Mouse (Mus musculus) frontal cortex, postnatal 36 days (tissue): ENCODE results near the gene Neu3.

ENCODE experiments used
- DNase-seq, 2 experiments: peaks; one replicate each; pipeline ENCODE4 v3.0.0; 2022; ENCODE audit warnings: low spot score in 2 of 2

The Neu3 gene

DNA sequence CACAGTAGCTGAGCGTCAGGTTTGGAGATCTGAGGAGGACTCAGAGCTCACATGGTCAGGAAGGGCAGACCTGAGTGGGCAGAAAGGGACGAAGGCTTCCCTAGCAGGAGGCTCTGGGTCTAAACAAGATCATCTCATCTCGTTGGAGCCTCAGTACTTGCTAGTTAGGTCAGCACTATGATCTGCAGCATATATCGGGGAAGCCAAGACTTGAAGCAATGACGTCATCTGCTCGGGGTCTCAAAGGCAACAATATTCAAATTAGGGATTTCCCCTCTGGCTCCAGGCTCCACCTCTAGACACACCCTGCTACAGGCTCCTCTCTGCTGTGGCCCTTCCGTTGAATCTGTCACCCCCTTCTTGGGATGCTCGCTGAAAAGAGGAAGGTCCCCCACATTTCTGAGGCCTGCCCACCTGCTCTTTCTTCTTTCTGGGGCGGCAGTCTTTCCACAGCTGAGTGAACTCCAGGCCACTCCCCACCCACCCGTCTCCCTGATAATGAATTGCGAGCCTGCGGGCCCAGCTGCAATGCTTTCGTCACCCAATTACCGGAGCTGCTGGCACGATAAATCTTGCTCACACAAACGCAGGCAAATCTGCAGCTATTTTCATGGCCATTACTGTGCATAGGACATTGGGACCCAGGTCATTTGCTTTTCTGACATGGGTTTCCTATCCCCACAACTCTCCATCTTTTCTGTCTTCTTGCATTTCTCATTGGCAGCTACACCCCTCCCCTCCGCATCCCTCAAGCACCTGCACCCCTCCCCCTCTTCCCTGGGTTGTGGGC is 32.8 kb downstream of the Neu3 start:
- peak in 1 of 2 experiments; percentile 25 for DNase-seq

DNA sequence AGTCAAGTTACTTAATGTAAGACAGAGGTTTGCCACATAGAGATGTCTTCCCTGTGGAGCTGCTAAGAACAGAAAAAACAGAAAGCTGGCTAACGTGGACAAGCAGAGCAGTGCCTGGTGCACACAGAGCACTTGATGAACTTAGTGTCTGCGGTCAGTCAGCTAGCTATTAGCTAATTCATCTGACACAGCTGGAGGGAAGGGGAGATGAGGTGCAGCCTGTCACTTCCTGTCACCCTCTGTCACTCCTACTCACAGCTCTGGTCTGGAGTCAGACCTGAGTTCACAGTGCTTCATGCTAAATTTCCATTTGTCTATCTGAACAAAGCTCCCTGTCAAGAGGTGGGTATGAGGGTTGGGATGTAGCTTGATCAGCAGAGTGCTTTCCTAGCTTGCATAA is 34.1 kb downstream of the Neu3 start:
- no peak for DNase-seq

DNA sequence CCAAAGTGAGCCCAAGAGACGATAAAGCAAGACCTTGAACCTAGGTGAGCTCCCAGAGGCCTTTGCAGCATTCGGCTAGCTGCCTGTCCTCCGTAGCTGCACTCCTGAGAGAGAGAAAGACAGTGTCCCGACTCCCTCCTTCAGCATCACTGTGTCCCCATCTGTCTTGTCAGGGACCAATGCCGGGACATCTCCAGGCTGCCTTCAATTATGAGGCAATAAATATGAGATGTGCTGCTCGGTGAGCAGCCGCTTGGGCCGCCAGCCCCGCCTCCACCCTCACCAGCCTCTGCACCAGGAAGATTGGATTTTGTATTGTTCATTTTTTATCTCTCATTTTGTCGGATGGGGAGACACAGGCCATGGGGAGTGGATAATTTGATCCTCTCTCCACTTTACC is 37.4 kb downstream of the Neu3 start:
- no peak for DNase-seq

DNA sequence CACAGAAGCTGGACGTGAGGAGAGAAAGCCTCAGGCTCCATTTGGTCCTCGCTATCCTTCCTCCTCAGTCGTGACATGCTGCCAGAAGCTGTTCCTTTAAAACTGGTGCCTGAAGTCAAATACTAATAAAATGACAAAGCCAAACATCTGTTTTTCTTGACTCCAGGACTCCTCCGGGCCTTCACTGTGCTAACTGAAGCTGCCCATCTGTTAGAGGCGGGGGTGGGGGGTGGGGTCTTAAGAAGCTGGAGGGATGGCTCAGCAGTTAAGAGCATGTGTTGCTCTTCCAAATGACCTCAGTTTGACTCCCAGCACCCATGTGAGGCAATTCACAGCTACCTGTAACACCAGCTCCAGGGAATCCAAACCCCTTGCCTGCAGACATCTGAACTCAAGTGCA is 39.7 kb downstream of the Neu3 start:
- no peak for DNase-seq

DNA sequence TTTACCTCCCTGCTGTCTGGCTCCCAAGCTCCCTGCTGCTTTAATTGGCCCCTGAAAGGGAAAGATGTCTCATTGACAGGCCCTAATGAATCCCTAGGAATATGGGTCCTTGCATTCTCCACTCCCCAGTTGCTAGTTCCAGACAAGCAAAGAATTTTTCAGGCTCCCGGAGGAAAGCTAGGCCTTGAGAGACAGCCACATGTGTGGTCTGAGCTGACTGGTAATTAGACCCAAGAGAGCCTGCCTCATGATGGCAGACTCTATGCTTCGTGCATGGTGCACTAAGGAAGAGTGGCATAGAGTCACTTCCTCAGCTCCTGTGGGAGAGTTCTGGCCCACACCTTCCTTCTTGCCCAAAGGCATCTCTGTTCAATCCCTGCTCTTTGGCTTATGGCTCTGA is 40.3 kb downstream of the Neu3 start:
- no peak for DNase-seq

DNA sequence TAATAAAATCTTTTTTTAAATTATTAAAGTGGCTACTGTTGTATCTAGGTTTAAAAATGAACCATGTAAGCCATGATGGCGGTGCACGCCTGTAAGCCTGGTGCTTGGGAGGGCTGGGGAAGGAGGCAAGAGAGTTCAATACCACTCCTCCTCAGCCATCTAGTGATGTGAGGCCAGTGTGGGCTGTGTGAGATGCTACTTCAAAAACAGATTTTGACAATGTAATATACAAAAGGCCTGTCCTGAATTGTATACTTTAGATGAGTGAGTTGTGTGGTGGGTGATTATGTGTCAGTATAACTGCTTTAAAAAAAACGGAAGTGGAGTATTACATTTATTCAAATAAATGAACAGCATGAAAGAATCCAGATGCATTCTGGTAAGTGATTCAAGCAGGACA is 41.4 kb downstream of the Neu3 start:
- no peak for DNase-seq

DNA sequence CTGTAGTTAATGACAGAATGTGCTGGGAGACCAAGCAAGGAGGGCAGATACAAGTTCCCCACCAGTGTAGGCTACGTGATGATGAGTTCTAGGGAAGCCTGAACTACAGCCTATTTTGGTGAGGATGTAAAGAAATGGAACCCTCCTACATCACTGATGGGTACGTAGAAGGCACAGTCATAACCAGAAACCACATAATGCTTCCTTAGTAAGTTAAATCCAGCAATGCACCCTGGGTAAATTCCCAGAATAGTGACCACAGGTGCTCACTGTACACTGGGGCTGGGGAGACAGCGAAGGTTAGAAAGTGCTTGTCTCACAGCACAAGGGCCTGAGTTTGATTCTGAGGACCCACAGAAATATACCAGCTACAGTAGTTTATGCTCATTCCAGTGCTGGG is 42.7 kb downstream of the Neu3 start:
- DNase-seq = no peak

DNA sequence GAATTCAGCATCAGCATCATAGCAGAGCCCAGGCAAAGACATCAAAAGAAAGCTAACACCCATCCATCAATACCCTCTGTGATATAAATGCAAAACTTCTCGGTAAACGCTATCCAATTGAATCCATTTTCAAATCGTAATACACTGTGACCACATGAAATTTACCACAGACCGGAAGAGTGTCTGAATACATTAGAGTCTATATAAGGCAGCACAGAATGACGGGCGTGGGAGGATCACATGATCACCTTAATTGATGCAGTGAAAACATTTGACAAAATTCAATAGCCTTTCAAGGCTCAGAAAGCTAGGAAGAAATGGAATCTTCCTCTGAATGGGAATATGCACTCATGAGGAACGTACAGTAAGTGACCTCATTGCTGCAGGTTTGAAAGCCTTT is 44.8 kb downstream of the Neu3 start:
- DNase-seq = peak in 1 of 2 experiments; percentile 22

DNA sequence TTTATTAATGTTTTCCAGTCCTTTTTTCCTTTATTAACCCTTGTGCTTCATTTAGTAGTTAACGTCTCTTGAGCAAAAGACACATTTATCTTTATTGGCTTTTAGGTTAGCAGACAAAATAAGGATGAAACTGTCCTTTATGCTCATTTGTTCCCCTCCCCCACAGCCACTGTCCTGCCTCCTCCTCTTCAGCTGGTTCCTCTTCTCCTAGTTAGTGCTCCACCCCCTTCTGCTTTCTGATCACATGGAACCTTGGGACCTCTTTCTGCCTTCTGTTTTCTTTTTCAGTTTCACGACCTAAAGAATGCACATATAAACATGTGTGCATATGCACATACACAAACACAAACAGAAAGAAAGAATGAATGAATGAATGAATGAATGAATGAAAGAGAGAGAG is 46.3 kb downstream of the Neu3 start:
- no peak for DNase-seq

DNA sequence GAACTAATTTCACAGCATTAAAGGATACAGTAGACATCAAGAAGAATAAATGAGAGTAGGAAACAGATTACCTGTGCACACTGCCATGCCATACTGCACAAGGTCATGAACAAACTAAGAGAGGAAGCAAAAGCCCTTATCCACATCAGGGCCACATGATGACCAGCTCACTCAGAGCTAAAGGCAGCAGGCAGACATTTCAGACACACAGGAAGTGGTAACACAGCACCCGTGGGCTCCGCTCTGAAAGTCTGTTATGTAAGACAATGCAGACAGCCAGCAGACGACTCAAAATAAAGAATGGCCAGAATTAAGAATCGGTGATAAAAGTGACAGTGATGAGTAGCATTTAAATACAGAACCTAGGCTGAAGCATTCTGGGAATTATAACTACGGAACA is 46.8 kb downstream of the Neu3 start:
- peak in 1 of 2 experiments; percentile 11 for DNase-seq

DNA sequence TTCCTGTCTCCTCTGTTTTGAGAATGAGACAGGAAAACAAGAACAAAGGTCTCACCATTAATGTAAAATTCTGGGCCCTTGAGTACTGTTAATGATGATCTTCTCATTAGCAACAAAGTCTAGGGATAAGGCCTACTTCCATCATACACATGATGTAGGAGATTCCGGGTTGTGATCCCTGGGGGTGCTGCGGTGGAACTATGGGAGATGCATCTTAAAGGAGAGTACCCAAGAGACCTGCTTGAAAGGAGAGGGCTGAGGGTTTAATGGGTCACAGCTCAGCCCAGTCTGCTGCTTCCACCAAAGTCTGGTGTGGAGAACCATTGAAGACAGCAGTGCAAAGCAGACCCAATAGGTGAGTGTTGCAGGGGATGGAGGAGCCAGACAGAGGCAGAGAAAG is 65.0 kb downstream of the Neu3 start, which contains the start of gene Olfr521:
Gene Olfr521, plus strand, starts transcription at position 301 of the 400 bp plus-strand sequence.
- no peak for DNase-seq
